Mouse (Mus musculus) lung, embryonic 14.5 days (tissue): ENCODE data around the gene Iba57. TPM values are rescaled to one million over a fixed set of nuclear protein-coding genes. Genes with fewer than 3 reads are reported as not detected.

Experiments used
- ATAC-seq: fragments of 200-750 bp; cut with Nextera tagmentation; 2 replicates; pipeline ENCODE4 v1.8.0; 2017; ENCODE audit warnings: mild to moderate bottlenecking, moderate TSS enrichment, moderate library complexity; ENCODE audit not compliant: insufficient read depth
- DNase-seq: peaks from one replicate; pipeline ENCODE4 v3.0.0-alpha.2; 2015
- H3K27ac ChIP-seq: fragments of 300-500 bp; sonication (generic); 2 replicates; pipeline ENCODE4 v1.5.1; 2014; ENCODE audit warnings: low read depth, mild to moderate bottlenecking, moderate library complexity
- H3K27me3 ChIP-seq: fragments of 300-500 bp; sonication (generic); 2 replicates; pipeline ENCODE4 v1.6.1; 2014; ENCODE audit warnings: low read length, control low read depth; ENCODE audit not compliant: insufficient read depth
- H3K36me3 ChIP-seq: fragments of 300-500 bp; sonication (generic); 2 replicates; pipeline ENCODE4 v1.6.1; 2014; ENCODE audit warnings: control low read depth; ENCODE audit not compliant: insufficient read depth
- H3K4me1 ChIP-seq: fragments of 300-500 bp; sonication (generic); 2 replicates; pipeline ENCODE4 v1.6.1; 2014; ENCODE audit warnings: antibody characterized with exemption, control low read depth; ENCODE audit not compliant: insufficient read depth
- H3K4me2 ChIP-seq: fragments of 300-500 bp; sonication (generic); 2 replicates; pipeline ENCODE4 v1.6.1; 2014; ENCODE audit warnings: mild to moderate bottlenecking
- H3K4me3 ChIP-seq: fragments of 300-500 bp; sonication (generic); 2 replicates; pipeline ENCODE4 v1.5.1; 2014; ENCODE audit warnings: low read depth, low read length
- H3K9ac ChIP-seq: fragments of 300-500 bp; sonication (generic); 2 replicates; pipeline ENCODE4 v1.6.1; 2014
- H3K9me3 ChIP-seq: fragments of 300-500 bp; sonication (generic); 2 replicates; pipeline ENCODE4 v1.6.1; 2016; ENCODE audit warnings: low read depth, low read length, control low read depth
- CTCF ChIP-seq: IDR thresholded peaks from 2 replicates; pipeline ENCODE4 v1.5.1; 2016; ENCODE audit warnings: antibody characterized with exemption, low read depth
- WGBS: fragments of 180-500 bp; shearing (Covaris S2); extraction: QIAGEN DNeasy Blood & Tissue Kit; methylation state at CpG from one replicate; pipeline ENCODE4 v1.1.7; 2014; 5-methylcytosine and 5-hydroxymethylcytosine counted together
- polyA plus RNA-seq: library from polyadenylated mRNA; unstranded; fragments of >200 nt; fragmentation: Nextera tagmentation; extraction: Ambion mirVana; gene quantifications from 2 replicates; pipeline ENCODE4 v1.2.1, GENCODE M21; 2014

Gene Iba57
- polyA plus RNA-seq, 1 experiment from 2014 or later, result 1.9 TPM

DNA sequence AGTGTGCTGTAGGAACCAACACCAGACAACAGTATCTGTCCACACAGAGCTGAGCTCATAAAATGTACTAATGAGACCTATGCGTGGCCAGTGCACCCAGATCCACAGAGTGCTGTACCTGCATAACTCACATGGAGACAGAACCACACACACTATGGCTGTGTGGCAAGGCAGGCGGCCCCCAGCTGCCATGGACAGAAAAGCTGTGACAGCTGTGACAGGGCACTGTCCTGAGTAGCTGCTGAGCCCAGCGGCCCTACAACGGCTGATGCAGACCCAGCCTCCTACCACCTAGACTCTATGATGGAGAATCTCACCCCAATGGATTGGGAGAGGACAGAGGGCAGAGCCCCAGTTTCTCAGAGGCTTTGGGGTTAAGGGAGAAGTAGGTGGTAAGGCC lies 4.0 kb downstream of the Iba57 start:
- Histone ChIP-seq H3K4me2 (no peak overlapping the region), H3K27me3 (no peaks in the 10 kb centered on the region)
- TF ChIP-seq CTCF, result no peak

GRCm38 (mm10) chr11:59159099-59159498 lies 4.4 kb downstream of the Iba57 start:
- WGBS, result 90% methylated on average over 13 of the region's 13 CpGs
- Histone ChIP-seq H3K27ac (no peak overlapping the region), H3K9me3 (no peaks in the 10 kb centered on the region), H3K36me3 (peaks cover 7% of the 10 kb centered on the region; the same call in 1 of the 2 replicates), H3K4me2 (no peak overlapping the region), H3K9ac (no peak overlapping the region), H3K4me1 (peaks cover 4% of the 10 kb centered on the region), H3K27me3 (no peaks in the 10 kb centered on the region), H3K4me3 (no peak overlapping the region)
- no peak for TF ChIP-seq CTCF
- DNase-seq, result no peak
- ATAC-seq, result no peak

More for the DNA sequence above, 4.0 kb downstream of the Iba57 start:
- H3K9me3 ChIP-seq, result no peaks in the 10 kb centered on the region
- H3K27ac ChIP-seq, result no peak overlapping the region
- ATAC-seq, result no peak
- H3K9ac ChIP-seq, result no peak overlapping the region
- peaks cover 7% of the 10 kb centered on the region; the same call in 1 of the 2 replicates for H3K36me3 ChIP-seq
- no peak overlapping the region for H3K4me3 ChIP-seq
- peaks cover 5% of the 10 kb centered on the region for H3K4me1 ChIP-seq
- 86% methylated on average over 4 of the region's 4 CpGs for WGBS
- no peak for DNase-seq

DNA sequence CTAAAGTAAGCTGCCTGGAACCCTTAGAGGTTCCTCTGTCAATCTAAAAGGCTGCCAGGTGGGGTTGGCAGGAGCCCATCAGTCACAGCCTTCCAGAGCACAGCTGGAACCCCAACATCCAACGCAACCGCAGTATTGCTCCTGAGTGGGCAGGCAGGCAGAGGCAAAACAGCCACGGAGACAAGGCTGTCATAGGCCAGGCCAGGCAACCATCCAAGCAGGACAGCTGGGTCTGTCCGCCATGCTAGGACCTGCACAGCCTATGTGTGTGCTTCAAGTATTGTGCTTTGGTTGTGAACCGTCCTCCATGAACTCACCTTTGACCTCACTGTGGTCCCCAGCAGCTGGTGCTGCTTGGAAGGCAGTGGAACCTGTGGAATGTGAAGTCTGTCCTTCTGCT lies 7.6 kb downstream of the Iba57 start:
- DNase-seq, result no peak
- Histone ChIP-seq H3K9me3 (no peaks in the 10 kb centered on the region), H3K4me1 (no peaks in the 10 kb centered on the region), H3K36me3 (peaks cover 7% of the 10 kb centered on the region; the same call in 1 of the 2 replicates), H3K9ac (no peak overlapping the region), H3K4me2 (no peak overlapping the region), H3K27ac (no peak overlapping the region), H3K4me3 (no peak overlapping the region), H3K27me3 (no peaks in the 10 kb centered on the region)
- no peak for ATAC-seq
- 76% methylated on average over 5 of the region's 5 CpGs for WGBS
- TF ChIP-seq CTCF, result no peak

- H3K9ac ChIP-seq, result no peak overlapping the region
- no peak overlapping the region for H3K4me3 ChIP-seq
- no peaks in the 10 kb centered on the region for H3K9me3 ChIP-seq
- TF ChIP-seq CTCF, result no peak
- no peak for ATAC-seq
- H3K27me3 ChIP-seq, result no peaks in the 10 kb centered on the region
- no peak for DNase-seq
- H3K4me2 ChIP-seq, result no peak overlapping the region
- no peak overlapping the region for H3K27ac ChIP-seq
- 45% methylated on average over 7 of the region's 7 CpGs for WGBS
- no peaks in the 10 kb centered on the region for H3K4me1 ChIP-seq
- peaks cover 7% of the 10 kb centered on the region; the same call in 1 of the 2 replicates for H3K36me3 ChIP-seq
Measured at GRCm38 (mm10) chr11:59154220-59154619, 9.3 kb downstream of the Iba57 start.

DNA sequence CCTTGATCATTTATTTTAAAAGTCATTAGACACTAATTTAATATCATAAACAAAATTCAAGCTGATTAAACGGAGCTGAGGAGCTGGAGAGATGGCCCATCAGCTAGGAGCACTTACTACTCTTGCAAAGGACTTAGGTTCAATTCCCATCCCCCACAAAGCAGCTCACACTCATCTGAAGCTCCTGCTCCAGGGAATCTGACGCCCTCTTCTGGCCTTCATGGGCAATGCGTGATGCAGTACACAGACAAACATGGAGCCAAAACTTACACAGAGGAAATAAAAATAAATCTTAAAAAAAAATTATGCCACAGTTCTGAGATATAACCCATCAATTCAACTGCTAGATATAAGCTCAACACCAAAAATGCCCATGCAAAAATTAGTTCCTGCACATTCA lies 11.8 kb downstream of the Iba57 start:
- 0 out of 2 replicates have a peak, but pooled peaks cover 7% of the 10 kb centered on the region for H3K36me3 ChIP-seq
- no peaks in the 10 kb centered on the region for H3K9me3 ChIP-seq
- no peak overlapping the region for H3K4me2 ChIP-seq
- no peak overlapping the region for H3K9ac ChIP-seq
- no peak overlapping the region for H3K4me3 ChIP-seq
- DNase-seq (no peak), ATAC-seq (no peak)
- H3K27ac ChIP-seq, result no peak overlapping the region
- 28% methylated on average over 3 of the region's 3 CpGs for WGBS
- no peaks in the 10 kb centered on the region for H3K4me1 ChIP-seq
- peak; percentile 35; the same call in 1 of the 2 replicates for TF ChIP-seq CTCF
- no peaks in the 10 kb centered on the region for H3K27me3 ChIP-seq

GRCm38 (mm10) chr11:59149302-59149701 lies 14.2 kb downstream of the Iba57 start:
- Histone ChIP-seq H3K4me1 (no peaks in the 10 kb centered on the region), H3K9ac (no peak overlapping the region), H3K36me3 (no peaks in the 10 kb centered on the region), H3K4me3 (no peak overlapping the region), H3K9me3 (no peaks in the 10 kb centered on the region), H3K27ac (no peak overlapping the region), H3K4me2 (no peak overlapping the region), H3K27me3 (no peaks in the 10 kb centered on the region)
- DNase-seq (peak; percentile 48), ATAC-seq (no peak)
- TF ChIP-seq CTCF, result no peak
- WGBS, result 43% methylated on average over 3 of the region's 3 CpGs

DNA sequence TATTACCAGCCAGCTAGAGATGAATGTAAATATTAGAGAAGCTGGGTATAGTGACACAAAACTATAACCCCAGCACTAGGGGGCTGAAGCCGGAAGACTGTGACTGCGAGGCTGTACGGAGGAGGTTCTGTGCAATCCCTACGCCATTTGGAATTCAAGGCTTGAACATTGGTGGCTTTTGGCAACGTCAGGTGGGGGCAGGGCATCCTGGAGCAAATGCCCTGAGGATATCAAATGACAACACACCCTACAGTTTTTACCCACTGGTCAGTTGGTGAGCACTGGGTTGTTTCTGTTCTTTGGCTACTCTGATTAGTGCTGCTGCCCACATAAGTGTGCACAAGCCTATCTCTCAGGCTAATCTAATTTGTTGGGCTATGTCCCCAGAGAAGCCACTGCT lies 20.6 kb downstream of the Iba57 start:
- Histone ChIP-seq H3K36me3 (no peaks in the 10 kb centered on the region), H3K27ac (no peak overlapping the region), H3K4me2 (no peak overlapping the region), H3K9ac (no peak overlapping the region), H3K4me1 (no peaks in the 10 kb centered on the region), H3K4me3 (no peak overlapping the region), H3K9me3 (no peaks in the 10 kb centered on the region), H3K27me3 (no peaks in the 10 kb centered on the region)
- ATAC-seq (no peak), DNase-seq (no peak)
- 63% methylated on average over 5 of the region's 5 CpGs for WGBS
- no peak for TF ChIP-seq CTCF
